Mouse (Mus musculus) kidney, postnatal 14 days (tissue): ENCODE results near the gene Akr7a5.

Source experiments
- DNase-seq: peaks from one replicate; pipeline ENCODE4 v3.0.0; 2022; ENCODE audit warnings: mixed read lengths

Akr7a5 gene

GRCm38 (mm10) chr4:139360761-139361548 is 50.4 kb downstream of the Akr7a5 start:
- DNase-seq = no peak

- DNase-seq = no peak
These were observed 56.8 kb downstream of the Akr7a5 start for GRCm38 (mm10) chr4:139367336-139367735.
